Mouse (Mus musculus) heart, postnatal 0 days (tissue): Measurements from ENCODE around the gene Ptchd3.

Experiments used
- CTCF ChIP-seq: IDR thresholded peaks from 2 replicates; pipeline ENCODE4 v1.5.1; 2016; ENCODE audit warnings: antibody characterized with exemption, control low read depth, low read depth
- EP300 ChIP-seq: IDR thresholded peaks from 2 replicates; pipeline ENCODE4 v1.6.1; 2016; ENCODE audit warnings: antibody characterized with exemption, low read depth

- TF ChIP-seq EP300 (no peak), CTCF (no peak)
Measured at GRCm38 (mm10) chr11:121791446-121791845, 38.6 kb upstream of the Ptchd3 start.
